7 mouse cellular contexts compared by ENCODE assay signal in the genomic region with DNA sequence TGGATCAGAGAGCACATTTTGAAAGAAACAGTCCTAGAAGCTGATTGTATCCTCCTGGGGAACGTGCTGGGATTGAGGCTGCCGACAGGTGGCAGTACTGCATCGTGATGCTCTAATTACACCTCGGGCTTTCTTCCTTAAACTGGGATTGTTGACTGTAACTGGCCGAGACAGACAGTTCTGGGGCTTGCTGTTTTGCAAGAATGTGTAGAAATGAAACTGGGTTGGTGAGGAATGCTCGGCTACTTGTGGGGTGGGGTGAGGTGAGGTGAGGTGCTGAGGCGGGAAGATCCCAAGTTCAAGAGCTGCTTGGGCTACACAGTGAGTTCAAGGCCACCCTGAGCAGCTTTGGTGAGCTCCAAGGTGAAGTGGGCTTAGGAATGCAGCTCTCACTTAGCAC. TPM values are rescaled to one million over a fixed set of nuclear protein-coding genes. Genes with fewer than 3 reads are reported as not detected.
DNase-seq lines count a peak whose midpoint lies in the region; ATAC-seq and TF ChIP-seq lines count a peak whose summit lies in the region.

No protein-coding gene starts in this region.

- H3K27ac ChIP-seq in hindbrain, postnatal 0 days = no peak overlapping the region

- no peaks in the 10 kb centered on the region for H3K9me3 ChIP-seq in hindbrain, postnatal 0 days (ENCODE audit: low read length)
- H3K9me3 ChIP-seq in megakaryocyte, embryonic 14.5 days = peaks cover 2% of the 10 kb centered on the region; the same call in 1 of the 2 replicates

- no peaks in the 10 kb centered on the region for H3K27me3 ChIP-seq in hindbrain, postnatal 0 days (ENCODE audit: insufficient read depth, low read length)
- H3K27me3 ChIP-seq in megakaryocyte, embryonic 14.5 days (replicated peaks) = peaks cover 36% of the 10 kb centered on the region

- no peak overlapping the region for H3K9ac ChIP-seq in hindbrain, postnatal 0 days (replicated peaks; ENCODE audit: low read length)

- peak; percentile 97 for TF ChIP-seq CTCF in hindbrain, postnatal 0 days (IDR thresholded peaks at IDR 0.05; ENCODE audit: low read depth)

- peak; percentile 85 for ATAC-seq in frontal cortex, adult (ENCODE audit: low TSS enrichment)
- peak; percentile 83 for ATAC-seq in hindbrain, postnatal 0 days

- H3K36me3 ChIP-seq in hindbrain, postnatal 0 days (ENCODE audit: insufficient read depth, low read length) = no peaks in the 10 kb centered on the region
- H3K36me3 ChIP-seq in megakaryocyte, embryonic 14.5 days (replicated peaks; ENCODE audit: low read length) = peaks cover 3% of the 10 kb centered on the region

- no peaks in the 10 kb centered on the region for H3K4me1 ChIP-seq in hindbrain, postnatal 0 days (ENCODE audit: insufficient read depth, low read length)
- H3K4me1 ChIP-seq in megakaryocyte, embryonic 14.5 days = peaks cover 75% of the 10 kb centered on the region

- H3K4me2 ChIP-seq in hindbrain, postnatal 0 days (ENCODE audit: low read depth, low read length) = no peak overlapping the region

- 6% methylated on average over 7 of the region's 7 CpGs for WGBS in hindbrain, postnatal 0 days

- DNase-seq in T-cell, adult 2 months (ENCODE audit: low spot score) = peak; percentile 55
- DNase-seq in cerebellum, adult 9-10 months = peak; percentile 72
- DNase-seq in hindbrain, postnatal 0 days (ENCODE audit: low spot score) = peak; percentile 91
- peak; percentile 63 to 68 for DNase-seq in left cerebral cortex, adult 18-20 months (ENCODE audit: low spot score in 2 of 2)
- DNase-seq in right cerebral cortex, postnatal 10 days (ENCODE audit: low spot score in 2 of 2) = peak; percentile 74 to 82

- no peak overlapping the region for H3K4me3 ChIP-seq in hindbrain, postnatal 0 days (ENCODE audit: low read length)
- H3K4me3 ChIP-seq in megakaryocyte, embryonic 14.5 days (replicated peaks) = peak overlapping the region; percentile 85

RNA-seq across cellular contexts. Expression of a gene that starts 55.7 kb away (rescaled TPM):
- 0.65 and 1.3 TPM in 2 replicates for total RNA-seq in hindbrain, postnatal 0 days (2014; rRNA removed)
- 0.28 and 0.76 TPM in 2 replicates for polyA plus RNA-seq in hindbrain, postnatal 0 days (2015; fragmentation: Nextera tagmentation; extraction: Ambion mirVana)
- under 1 TPM in 1 of 2 experiments, not detected in 1; 0.40 TPM for total RNA-seq in left cerebral cortex, adult 18-20 months (2021)
- 1.9 TPM in 1 of 2 replicates, not detected in the other for polyA plus RNA-seq in megakaryocyte, embryonic 14.5 days (2012; ENCODE audit: insufficient read depth, low replicate concordance)
